Mouse (Mus musculus): ENCODE results near the gene Gm17387. TPM values are rescaled to one million over a fixed set of nuclear protein-coding genes. Genes with fewer than 3 reads are reported as not detected.
A peak's percentile ranks its signal among the peaks of the same experiment; 100 is the strongest.

Gm17387 gene
- polyA plus RNA-seq, 1 experiment from 2014 or later: not detected

DNA sequence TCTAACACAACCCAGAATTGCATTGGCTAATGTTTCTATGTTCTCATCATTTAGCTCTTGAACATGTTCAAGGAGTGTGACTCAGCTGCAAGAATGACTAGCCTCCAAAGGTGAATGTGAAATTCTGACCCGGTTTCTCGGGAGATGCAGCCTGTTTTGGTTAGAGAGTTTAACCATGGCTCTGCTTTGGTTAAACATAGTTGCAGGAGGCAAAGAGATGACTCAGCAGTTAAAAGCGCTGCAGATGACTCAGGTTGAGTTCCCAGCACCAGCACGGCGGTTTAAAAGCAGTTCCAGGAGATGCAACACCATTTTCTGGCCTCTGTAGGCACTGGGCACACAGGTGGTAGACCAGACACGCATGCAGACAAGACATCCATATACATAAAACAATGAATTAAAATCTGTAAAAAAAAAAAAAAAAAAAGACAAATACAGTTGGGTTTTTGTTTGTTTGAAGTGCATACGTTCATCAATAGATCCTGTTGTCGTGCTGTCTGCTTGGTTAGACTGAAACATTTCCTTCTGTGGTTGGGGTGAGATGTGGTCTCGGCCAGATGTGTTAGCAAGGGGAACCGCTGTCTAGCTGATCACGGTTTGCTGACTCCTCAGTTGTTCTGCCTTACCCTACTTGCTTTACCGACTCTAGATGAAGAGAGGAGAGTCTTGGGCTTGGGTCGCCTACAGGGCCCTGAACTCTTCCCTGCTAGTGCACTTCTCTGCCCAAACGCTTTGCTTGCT lies 29.8 kb downstream of the Gm17387 start:
- Histone ChIP-seq H3K36me3 (ENCODE audit: insufficient read depth) (no peaks in the 10 kb centered on the region), H3K27ac (ENCODE audit: low read depth) (no peak overlapping the region), H3K4me3 (ENCODE audit: low read depth, low read length) (no peak overlapping the region), H3K27me3 (ENCODE audit: insufficient read depth, low read length) (peaks cover 9% of the 10 kb centered on the region; the same call in 1 of the 2 replicates), H3K9me3 (ENCODE audit: low read depth, low read length) (no peaks in the 10 kb centered on the region), H3K4me2 (no peak overlapping the region), H3K4me1 (ENCODE audit: insufficient read depth) (peaks cover 13% of the 10 kb centered on the region), H3K9ac (no peak overlapping the region)
- ATAC-seq (ENCODE audit: insufficient read depth) (no peak), DNase-seq (no peak)
- 92% methylated on average over 14 of the region's 14 CpGs for WGBS
- TF ChIP-seq CTCF (IDR thresholded peaks at IDR 0.05; ENCODE audit: low read depth): no peak

DNA sequence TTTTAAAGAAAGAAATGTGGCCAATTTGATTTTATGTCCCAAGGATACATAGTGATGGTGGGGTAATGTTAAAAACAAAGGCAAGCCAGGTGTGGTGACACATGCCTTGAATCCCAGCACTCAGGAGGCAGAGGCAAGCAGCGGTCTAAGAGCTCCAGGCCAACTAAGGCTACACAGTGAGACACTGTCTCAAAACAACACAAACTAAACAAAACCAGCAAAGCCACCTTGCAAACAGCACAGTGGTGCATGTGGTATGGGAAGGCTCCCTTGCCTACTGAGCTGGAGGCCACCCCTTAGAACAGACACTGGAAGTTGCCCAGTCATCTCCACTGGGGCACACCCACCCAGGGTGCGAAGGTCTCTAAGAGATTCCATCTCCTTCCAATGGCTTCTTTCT lies 31.0 kb downstream of the Gm17387 start:
- ATAC-seq (ENCODE audit: insufficient read depth): no peak
- Histone ChIP-seq H3K4me1 (ENCODE audit: insufficient read depth) (peaks cover 13% of the 10 kb centered on the region), H3K9me3 (ENCODE audit: low read depth, low read length) (no peaks in the 10 kb centered on the region), H3K9ac (no peak overlapping the region), H3K4me2 (peak overlapping the region; percentile 96), H3K27me3 (ENCODE audit: insufficient read depth, low read length) (peaks cover 9% of the 10 kb centered on the region; the same call in 1 of the 2 replicates), H3K27ac (ENCODE audit: low read depth) (no peak overlapping the region), H3K36me3 (ENCODE audit: insufficient read depth) (0 out of 2 replicates have a peak, but pooled peaks cover 8% of the 10 kb centered on the region), H3K4me3 (ENCODE audit: low read depth, low read length) (peak overlapping the region; percentile 70; the same call in 1 of the 2 replicates)
- 55% methylated on average over 2 of the region's 2 CpGs for WGBS
- no peak for DNase-seq
- no peak for TF ChIP-seq CTCF (IDR thresholded peaks at IDR 0.05; ENCODE audit: low read depth)

DNA sequence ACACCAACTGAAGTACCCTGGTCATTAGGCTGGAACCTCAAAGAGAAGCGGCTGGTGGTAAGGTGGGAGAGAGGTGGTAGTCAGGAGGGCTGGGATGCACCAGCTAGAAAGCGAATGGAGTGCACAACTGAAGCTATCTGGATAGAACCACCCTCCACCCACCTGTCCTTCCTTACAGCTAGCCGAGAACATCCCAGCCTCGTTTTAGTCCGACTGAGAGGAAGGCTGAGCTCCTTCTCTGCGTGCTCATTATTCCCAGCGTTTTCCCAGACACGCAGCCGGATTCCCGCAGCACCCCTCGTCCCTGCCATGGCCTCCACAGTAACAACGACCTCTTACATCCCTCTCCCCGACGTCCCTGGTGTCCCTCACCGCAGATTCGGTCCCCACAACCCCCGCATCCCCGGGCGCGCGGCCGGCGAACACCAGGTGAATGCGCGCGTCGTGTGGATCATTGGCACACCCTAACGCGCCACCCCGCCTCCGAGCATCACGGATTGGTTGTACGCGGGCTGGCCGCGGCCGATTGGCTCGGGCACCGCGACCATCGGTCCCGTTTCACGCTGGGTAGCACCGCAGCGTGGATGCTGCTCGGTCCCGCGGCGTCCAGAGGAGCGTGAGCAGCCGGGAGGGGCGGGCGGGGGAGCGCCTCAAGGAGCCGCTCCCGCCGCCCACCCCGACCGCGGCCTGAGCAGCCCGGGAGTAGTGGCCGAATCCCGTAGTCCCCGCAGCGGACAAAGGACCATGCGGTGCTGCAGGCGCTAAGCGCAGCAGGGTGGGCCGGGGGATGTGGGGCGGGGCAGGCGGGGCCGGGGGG lies 31.7 kb downstream of the Gm17387 start, which contains the start of gene B4galnt4:
Gene B4galnt4, plus strand, starts transcription at position 679 of the 817 bp plus-strand sequence.
- ATAC-seq (ENCODE audit: insufficient read depth): peak; percentile 95
- peak within 1 kb of the TSS; percentile 70 for H3K4me3 ChIP-seq (ENCODE audit: low read depth, low read length)
- WGBS: under 1% methylated on average over 72 of the region's 72 CpGs
- DNase-seq: peak; percentile 87
- peak within 1 kb of the TSS; percentile 96 for H3K4me2 ChIP-seq
- H3K4me1 ChIP-seq (ENCODE audit: insufficient read depth): peaks cover 13% of the 10 kb centered on the region
- H3K9ac ChIP-seq: peak within 1 kb of the TSS; percentile 82
- no peak within 1 kb of the TSS for H3K27ac ChIP-seq (ENCODE audit: low read depth)
- H3K36me3 ChIP-seq (ENCODE audit: insufficient read depth): 0 out of 2 replicates have a peak, but pooled peaks cover 15% of the 10 kb centered on the region
- peaks cover 9% of the 10 kb centered on the region; the same call in 1 of the 2 replicates for H3K27me3 ChIP-seq (ENCODE audit: insufficient read depth, low read length)
- no peak for TF ChIP-seq CTCF (IDR thresholded peaks at IDR 0.05; ENCODE audit: low read depth)
- H3K9me3 ChIP-seq (ENCODE audit: low read depth, low read length): no peaks in the 10 kb centered on the region

DNA sequence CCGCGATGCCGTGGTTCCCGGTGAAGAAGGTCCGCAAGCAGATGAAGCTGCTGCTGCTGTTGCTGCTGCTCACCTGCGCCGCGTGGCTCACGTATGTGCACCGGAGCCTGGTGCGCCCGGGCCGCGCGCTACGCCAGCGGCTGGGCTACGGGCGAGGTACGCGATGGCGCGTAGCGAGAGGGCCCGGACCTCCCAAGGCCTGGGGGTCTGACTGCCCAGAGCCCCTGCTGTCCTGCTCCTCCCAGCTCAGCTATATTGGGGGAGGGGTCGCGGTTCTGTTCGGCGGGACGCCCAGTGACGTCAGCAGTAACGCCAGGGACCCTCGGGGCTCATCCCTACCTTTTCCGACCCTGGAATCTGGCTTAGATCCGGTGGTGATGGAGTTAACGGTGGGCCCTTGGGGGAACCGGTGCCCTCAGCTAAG lies 32.4 kb downstream of the Gm17387 start:
- ATAC-seq (ENCODE audit: insufficient read depth) (peak; percentile 61), DNase-seq (peak; percentile 35)
- peak overlapping the region; percentile 96 for H3K4me2 ChIP-seq
- H3K27ac ChIP-seq (ENCODE audit: low read depth): no peak overlapping the region
- peak overlapping the region; percentile 70 for H3K4me3 ChIP-seq (ENCODE audit: low read depth, low read length)
- H3K9ac ChIP-seq: peak overlapping the region; percentile 82
- under 1% methylated on average over 37 of the region's 37 CpGs for WGBS
- peaks cover 9% of the 10 kb centered on the region; the same call in 1 of the 2 replicates for H3K27me3 ChIP-seq (ENCODE audit: insufficient read depth, low read length)
- TF ChIP-seq CTCF (IDR thresholded peaks at IDR 0.05; ENCODE audit: low read depth): no peak
- peaks cover 13% of the 10 kb centered on the region for H3K4me1 ChIP-seq (ENCODE audit: insufficient read depth)
- H3K36me3 ChIP-seq (ENCODE audit: insufficient read depth): 0 out of 2 replicates have a peak, but pooled peaks cover 15% of the 10 kb centered on the region
- H3K9me3 ChIP-seq (ENCODE audit: low read depth, low read length): no peaks in the 10 kb centered on the region

DNA sequence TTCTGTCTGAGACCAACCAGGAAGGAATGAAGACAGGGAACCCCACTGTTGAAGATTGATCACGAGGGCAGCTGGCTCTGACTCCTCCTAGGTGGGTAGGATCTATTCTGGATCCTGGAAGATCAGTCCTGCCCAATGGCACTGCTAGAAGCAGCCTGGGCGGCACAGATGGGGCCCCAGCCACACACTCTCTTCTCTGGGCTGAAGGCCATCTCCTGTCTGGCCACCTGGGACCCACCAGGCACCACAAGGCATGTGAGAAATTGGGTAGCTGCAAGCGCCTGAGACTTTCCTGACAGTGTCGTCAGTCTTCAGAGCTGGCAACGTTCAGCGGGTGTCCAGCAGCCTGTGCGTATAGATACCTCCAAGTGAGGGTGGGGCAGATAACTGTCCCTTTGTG lies 33.6 kb downstream of the Gm17387 start:
- Histone ChIP-seq H3K27ac (ENCODE audit: low read depth) (no peak overlapping the region), H3K9me3 (ENCODE audit: low read depth, low read length) (no peaks in the 10 kb centered on the region), H3K4me3 (ENCODE audit: low read depth, low read length) (no peak overlapping the region), H3K4me1 (ENCODE audit: insufficient read depth) (peaks cover 13% of the 10 kb centered on the region), H3K9ac (no peak overlapping the region), H3K27me3 (ENCODE audit: insufficient read depth, low read length) (peaks cover 9% of the 10 kb centered on the region; the same call in 1 of the 2 replicates), H3K4me2 (no peak overlapping the region), H3K36me3 (ENCODE audit: insufficient read depth) (peaks cover 18% of the 10 kb centered on the region; the same call in 1 of the 2 replicates)
- WGBS: 71% methylated on average over 7 of the region's 7 CpGs
- no peak for DNase-seq
- ATAC-seq (ENCODE audit: insufficient read depth): no peak
- TF ChIP-seq CTCF (IDR thresholded peaks at IDR 0.05; ENCODE audit: low read depth): no peak

DNA sequence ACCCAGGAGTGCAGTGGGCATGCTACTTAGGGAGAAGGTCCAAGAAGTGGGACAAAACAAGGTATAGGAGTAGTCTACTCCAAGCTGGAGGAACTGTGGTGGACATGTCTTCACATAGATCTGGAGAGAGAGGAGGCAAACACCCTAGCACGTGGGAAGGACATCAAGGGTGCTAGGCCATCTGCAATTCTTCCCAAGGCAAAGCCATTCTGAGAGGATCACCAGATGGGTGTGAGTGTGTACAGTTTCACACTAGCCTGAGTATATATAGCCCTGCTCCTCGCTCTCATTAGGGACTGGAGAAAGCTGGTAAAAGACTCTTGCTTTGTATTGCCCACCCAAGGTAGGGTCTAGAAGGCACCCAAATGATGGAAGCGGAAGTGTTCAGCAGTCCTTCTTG lies 34.4 kb downstream of the Gm17387 start:
- TF ChIP-seq CTCF (IDR thresholded peaks at IDR 0.05; ENCODE audit: low read depth): no peak
- no peak for ATAC-seq (ENCODE audit: insufficient read depth)
- peaks cover 18% of the 10 kb centered on the region; the same call in 1 of the 2 replicates for H3K36me3 ChIP-seq (ENCODE audit: insufficient read depth)
- H3K4me2 ChIP-seq: no peak overlapping the region
- H3K27ac ChIP-seq (ENCODE audit: low read depth): no peak overlapping the region
- peaks cover 9% of the 10 kb centered on the region; the same call in 1 of the 2 replicates for H3K27me3 ChIP-seq (ENCODE audit: insufficient read depth, low read length)
- H3K9me3 ChIP-seq (ENCODE audit: low read depth, low read length): no peaks in the 10 kb centered on the region
- no peak for DNase-seq
- 87% methylated on average over 3 of the region's 3 CpGs for WGBS
- peaks cover 13% of the 10 kb centered on the region for H3K4me1 ChIP-seq (ENCODE audit: insufficient read depth)
- H3K9ac ChIP-seq: no peak overlapping the region
- no peak overlapping the region for H3K4me3 ChIP-seq (ENCODE audit: low read depth, low read length)

Measured in lung, embryonic 14.5 days (tissue).